Comparison of ENCODE assay signal across 23 mouse cellular contexts in genomic region chr7:46287051-46287450, GRCm38 (mm10). TPM values are rescaled to one million over a fixed set of nuclear protein-coding genes. Genes with fewer than 3 reads are reported as not detected.
DNase-seq lines count a peak whose midpoint lies in the region; ATAC-seq and TF ChIP-seq lines count a peak whose summit lies in the region.
"Had no signal": no experiment of that assay in that cellular context is flagged by ENCODE, and none has a peak within 500 bp of the region (broad histone marks: within the 10 kb centered on the region; RNA-seq: fewer than 3 reads in every experiment).

No protein-coding gene starts in this region.

- peak; percentile 80 for DNase-seq in heart, adult 11 months
- no peak for DNase-seq in heart, postnatal 10 days
- peak; percentile 31 for DNase-seq in R1 (ENCODE audit: low read depth, low spot score)
- DNase-seq: adrenal gland, adult 8-10 months; adrenal gland, postnatal 14 days; adrenal gland, postnatal 36 days; cerebellum, adult 11-12 months; cerebellum, adult 2 months; cerebellum, adult 9-10 months; cerebellum, postnatal 10 days; cerebellum, postnatal 25 days; forebrain, postnatal 0 days had no signal

- no peak overlapping the region for H3K4me2 ChIP-seq in intestine, postnatal 0 days (replicated peaks; ENCODE audit: low read depth)
- no peak overlapping the region for H3K4me2 ChIP-seq in intestine, embryonic 16.5 days (ENCODE audit: low read depth, low read length)
- H3K4me2 ChIP-seq: embryonic facial prominence, embryonic 12.5 days; forebrain, embryonic 12.5 days; forebrain, embryonic 15.5 days had no signal

- H3K4me3 ChIP-seq in intestine, postnatal 0 days (ENCODE audit: low read depth, low read length), result no peak overlapping the region
- H3K4me3 ChIP-seq in intestine, embryonic 16.5 days (ENCODE audit: low read length), result no peak overlapping the region
- H3K4me3 ChIP-seq: embryonic facial prominence, embryonic 10.5 days; embryonic facial prominence, embryonic 12.5 days; forebrain, embryonic 12.5 days; forebrain, embryonic 15.5 days had no signal

- 27% methylated on average over 7 of the region's 8 CpGs for WGBS in intestine, postnatal 0 days
- 27% methylated on average over 8 of the region's 8 CpGs for WGBS in intestine, embryonic 16.5 days

- H3K9me3 ChIP-seq in intestine, postnatal 0 days (ENCODE audit: control insufficient read depth), result no peaks in the 10 kb centered on the region
- H3K9me3 ChIP-seq in intestine, embryonic 16.5 days (ENCODE audit: control insufficient read depth, low read length), result no peaks in the 10 kb centered on the region
- H3K9me3 ChIP-seq: embryonic facial prominence, embryonic 10.5 days; embryonic facial prominence, embryonic 12.5 days; forebrain, embryonic 12.5 days; forebrain, embryonic 15.5 days had no signal

- H3K27ac ChIP-seq in intestine, postnatal 0 days (ENCODE audit: low read depth, low read length), result no peak overlapping the region
- no peak overlapping the region for H3K27ac ChIP-seq in intestine, embryonic 16.5 days (ENCODE audit: low read length)
- H3K27ac ChIP-seq: embryonic facial prominence, embryonic 10.5 days; embryonic facial prominence, embryonic 12.5 days; forebrain, embryonic 12.5 days; forebrain, embryonic 15.5 days had no signal

- H3K4me1 ChIP-seq in intestine, postnatal 0 days (replicated peaks; ENCODE audit: control insufficient read depth, insufficient read depth, low read length), result no peaks in the 10 kb centered on the region
- no peaks in the 10 kb centered on the region for H3K4me1 ChIP-seq in intestine, embryonic 16.5 days (ENCODE audit: control insufficient read depth, insufficient read depth, low read length)
- H3K4me1 ChIP-seq: embryonic facial prominence, embryonic 12.5 days; forebrain, embryonic 12.5 days; forebrain, embryonic 15.5 days had no signal

- H3K9ac ChIP-seq in intestine, postnatal 0 days (ENCODE audit: low read depth, low read length), result no peak overlapping the region
- H3K9ac ChIP-seq in intestine, embryonic 16.5 days (ENCODE audit: low read depth, low read length), result no peak overlapping the region
- H3K9ac ChIP-seq: embryonic facial prominence, embryonic 12.5 days; forebrain, embryonic 12.5 days; forebrain, embryonic 15.5 days; forebrain, postnatal 0 days had no signal

- no peaks in the 10 kb centered on the region for H3K27me3 ChIP-seq in intestine, postnatal 0 days (replicated peaks; ENCODE audit: control insufficient read depth, insufficient read depth, low read length)
- no peaks in the 10 kb centered on the region for H3K27me3 ChIP-seq in intestine, embryonic 16.5 days (replicated peaks; ENCODE audit: control insufficient read depth, insufficient read depth, low read length)
- H3K27me3 ChIP-seq: embryonic facial prominence, embryonic 12.5 days; forebrain, embryonic 15.5 days had no signal

- 0 out of 2 replicates have a peak, but pooled peaks have one; percentile 22 for ATAC-seq in intestine, postnatal 0 days
- no peak for ATAC-seq in intestine, embryonic 16.5 days
- peak; percentile 35; the same call in 1 of the 2 replicates for ATAC-seq in granulocyte monocyte progenitor cell, adult 5-6 weeks (replicated peaks; ENCODE audit: poor library complexity, severe bottlenecking)
- ATAC-seq in megakaryocyte-erythroid progenitor cell, adult 5-6 weeks (replicated peaks; ENCODE audit: low FRiP score, low TSS enrichment, poor library complexity, severe bottlenecking), result no peak
- ATAC-seq: activated CD4-positive, CD25-positive, alpha-beta regulatory T cell, adult 4 months; forebrain, embryonic 15.5 days; forebrain, postnatal 0 days had no signal

- no peaks in the 10 kb centered on the region for H3K36me3 ChIP-seq in intestine, postnatal 0 days (ENCODE audit: control insufficient read depth, insufficient read depth)
- H3K36me3 ChIP-seq in intestine, embryonic 16.5 days (ENCODE audit: control insufficient read depth, insufficient read depth, low read length), result no peaks in the 10 kb centered on the region
- H3K36me3 ChIP-seq: embryonic facial prominence, embryonic 10.5 days; embryonic facial prominence, embryonic 12.5 days; forebrain, embryonic 12.5 days; forebrain, embryonic 15.5 days had no signal

- no peak for TF ChIP-seq CTCF in intestine, postnatal 0 days (IDR thresholded peaks at IDR 0.05; ENCODE audit: low read depth)

- intact Hi-C loops in heart, postnatal 10 days (cut with DNase I), result no loop called here

RNA-seq across cellular contexts. Expression of gene Otog, which starts 46.3 kb away (rescaled TPM):
- not detected for total RNA-seq in heart, postnatal 10 days (2021)
- not detected in 2 replicates for polyA plus RNA-seq in intestine, postnatal 0 days (2015; fragmentation: Nextera tagmentation; extraction: Ambion mirVana)
- 0.07 TPM in 1 of 2 replicates, not detected in the other for polyA plus RNA-seq in intestine, embryonic 16.5 days (2015; fragmentation: Nextera tagmentation; extraction: Ambion mirVana)
- total RNA-seq in granulocyte monocyte progenitor cell, adult 5-6 weeks (2014; fragmentation: Nextera tagmentation), result not detected in 2 replicates
- total RNA-seq in granulocyte monocyte progenitor cell, adult 5-6 weeks (2017), result not detected in 2 replicates
- not detected in 2 replicates for total RNA-seq in megakaryocyte-erythroid progenitor cell, adult 5-6 weeks (2014; fragmentation: Nextera tagmentation)
- not detected in 2 replicates for total RNA-seq in megakaryocyte-erythroid progenitor cell, adult 5-6 weeks (2017)
- total RNA-seq: forebrain, postnatal 0 days; MEL had no signal
- polyA plus RNA-seq: activated CD4-positive, CD25-positive, alpha-beta regulatory T cell, adult 4 months; forebrain, embryonic 12.5 days had no signal

RNA-seq across cellular contexts. Expression of gene Ush1c, which starts 48.7 kb away (rescaled TPM):
- total RNA-seq in heart, postnatal 10 days (2021), result 10 to 100 TPM; 12.2 to 12.8 TPM
- polyA plus RNA-seq in intestine, postnatal 0 days (2015; fragmentation: Nextera tagmentation; extraction: Ambion mirVana), result 132 and 142 TPM in 2 replicates
- polyA plus RNA-seq in intestine, embryonic 16.5 days (2015; fragmentation: Nextera tagmentation; extraction: Ambion mirVana), result 96.4 and 113 TPM in 2 replicates
- not detected in 2 replicates for total RNA-seq in granulocyte monocyte progenitor cell, adult 5-6 weeks (2014; fragmentation: Nextera tagmentation)
- not detected in 2 replicates for total RNA-seq in granulocyte monocyte progenitor cell, adult 5-6 weeks (2017)
- total RNA-seq in megakaryocyte-erythroid progenitor cell, adult 5-6 weeks (2014; fragmentation: Nextera tagmentation), result not detected in 2 replicates
- not detected in 2 replicates for total RNA-seq in megakaryocyte-erythroid progenitor cell, adult 5-6 weeks (2017)
- total RNA-seq: MEL had no signal
- polyA plus RNA-seq: activated CD4-positive, CD25-positive, alpha-beta regulatory T cell, adult 4 months; C2C12 had no signal

Comparison
In these comparisons a context has a peak if more than half of its experiments do, and no peak if none do; other contexts are left out.
1. DNase-seq: peak in heart, adult 11 months (single experiment) and R1 (single experiment); none in heart, postnatal 10 days (0 of 2).
2. ATAC-seq: peak in intestine, postnatal 0 days (single experiment) and granulocyte monocyte progenitor cell, adult 5-6 weeks (single experiment); none in intestine, embryonic 16.5 days (single experiment) and megakaryocyte-erythroid progenitor cell, adult 5-6 weeks (single experiment).
3. RNA of gene Ush1c, which starts 48.7 kb away (total RNA-seq): 12.2 to 12.8 TPM in heart, postnatal 10 days; not detected in granulocyte monocyte progenitor cell, adult 5-6 weeks and not detected in megakaryocyte-erythroid progenitor cell, adult 5-6 weeks; every median in the first group is over 10 times any median in the second.